Mouse (Mus musculus): Measurements from ENCODE around the gene Psd4. TPM values are rescaled to one million over a fixed set of nuclear protein-coding genes. Genes with fewer than 3 reads are reported as not detected.

Gene Psd4
- polyA plus RNA-seq, 1 experiment, result 21.3 TPM

DNA sequence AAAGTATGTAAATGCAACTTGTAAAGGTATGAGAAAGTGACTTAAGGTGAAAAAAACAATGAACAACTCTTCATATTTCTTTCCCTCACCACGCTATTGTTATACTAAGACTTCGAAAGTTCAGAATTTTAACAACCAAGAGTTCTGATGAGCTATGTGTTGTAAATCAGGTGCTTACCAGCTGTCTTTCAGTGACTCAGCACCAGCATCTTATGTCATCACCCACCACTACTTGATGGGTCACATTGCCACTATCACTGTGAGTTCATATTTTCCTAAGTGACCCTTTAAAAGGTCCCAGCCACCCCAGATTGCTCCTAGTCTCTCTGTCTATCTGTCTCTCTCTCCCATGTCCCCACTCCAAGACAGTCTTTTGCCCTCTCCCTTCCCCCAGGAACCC, 14.3 kb upstream of the Psd4 start:
- Histone ChIP-seq H3K27me3 (replicated peaks) (peaks cover 12% of the 10 kb centered on the region), H3K4me3 (replicated peaks) (no peak overlapping the region), H3K4me1 (0 out of 2 replicates have a peak, but pooled peaks cover under 1% of the 10 kb centered on the region), H3K9me3 (no peaks in the 10 kb centered on the region), H3K36me3 (replicated peaks; ENCODE audit: low read length) (no peaks in the 10 kb centered on the region)
- TF ChIP-seq GATA1 (IDR thresholded peaks at IDR 0.05; ENCODE audit: borderline replicate concordance, low read length) (no peak), FLI1 (IDR thresholded peaks at IDR 0.05; ENCODE audit: low read length) (no peak)

GRCm38 (mm10) chr2:24357642-24358041, 9.7 kb upstream of the Psd4 start:
- no peak overlapping the region for H3K4me3 ChIP-seq (replicated peaks)
- H3K4me1 ChIP-seq, result peaks cover 4% of the 10 kb centered on the region; the same call in 1 of the 2 replicates
- no peaks in the 10 kb centered on the region for H3K9me3 ChIP-seq
- no peaks in the 10 kb centered on the region for H3K36me3 ChIP-seq (replicated peaks; ENCODE audit: low read length)
- H3K27me3 ChIP-seq (replicated peaks), result peaks cover 9% of the 10 kb centered on the region
- TF ChIP-seq GATA1 (IDR thresholded peaks at IDR 0.05; ENCODE audit: borderline replicate concordance, low read length), result no peak
- TF ChIP-seq FLI1 (IDR thresholded peaks at IDR 0.05; ENCODE audit: low read length), result no peak

- H3K27me3 ChIP-seq (replicated peaks), result peaks cover 7% of the 10 kb centered on the region
- H3K4me3 ChIP-seq (replicated peaks), result no peak overlapping the region
- H3K36me3 ChIP-seq (replicated peaks; ENCODE audit: low read length), result no peaks in the 10 kb centered on the region
- peaks cover 4% of the 10 kb centered on the region; the same call in 1 of the 2 replicates for H3K4me1 ChIP-seq
- TF ChIP-seq GATA1 (IDR thresholded peaks at IDR 0.05; ENCODE audit: borderline replicate concordance, low read length) (no peak), FLI1 (IDR thresholded peaks at IDR 0.05; ENCODE audit: low read length) (no peak)
- H3K9me3 ChIP-seq, result no peaks in the 10 kb centered on the region
Observed at GRCm38 (mm10) chr2:24359347-24359746, 8.0 kb upstream of the Psd4 start.

- Histone ChIP-seq H3K36me3 (replicated peaks; ENCODE audit: low read length) (no peaks in the 10 kb centered on the region), H3K9me3 (no peaks in the 10 kb centered on the region), H3K27me3 (replicated peaks) (peaks cover 6% of the 10 kb centered on the region), H3K4me1 (peaks cover 42% of the 10 kb centered on the region), H3K4me3 (replicated peaks) (no peak overlapping the region)
- no peak for TF ChIP-seq FLI1 (IDR thresholded peaks at IDR 0.05; ENCODE audit: low read length)
Observed at GRCm38 (mm10) chr2:24363818-24364217, 3.6 kb upstream of the Psd4 start.

GRCm38 (mm10) chr2:24366214-24366975, 985 bp upstream of the Psd4 start:
- no peak overlapping the region for H3K4me3 ChIP-seq (replicated peaks)
- peaks cover 40% of the 10 kb centered on the region for H3K4me1 ChIP-seq
- no peaks in the 10 kb centered on the region for H3K9me3 ChIP-seq
- peaks cover 6% of the 10 kb centered on the region for H3K27me3 ChIP-seq (replicated peaks)
- TF ChIP-seq FLI1 (IDR thresholded peaks at IDR 0.05; ENCODE audit: low read length) (no peak), GATA1 (IDR thresholded peaks at IDR 0.05; ENCODE audit: borderline replicate concordance, low read length) (no peak)
- no peaks in the 10 kb centered on the region for H3K36me3 ChIP-seq (replicated peaks; ENCODE audit: low read length)

DNA sequence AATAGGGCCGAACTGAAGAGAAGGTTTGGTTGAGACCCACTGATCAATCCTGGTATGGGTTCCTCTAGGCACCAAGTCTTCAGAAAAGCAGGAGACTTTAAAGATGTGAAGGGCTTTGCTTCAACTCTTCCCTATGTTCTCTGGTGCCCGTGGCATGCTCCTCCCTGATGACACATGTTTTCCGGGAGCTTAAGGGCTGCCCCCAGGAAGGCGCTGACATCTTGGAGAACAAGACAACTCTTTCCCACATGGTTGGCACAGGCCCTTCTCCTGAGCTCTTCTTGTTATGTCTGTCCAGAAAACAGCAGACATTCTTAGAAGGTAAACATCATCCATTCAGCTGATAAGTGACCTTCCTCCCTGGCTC, 498 bp downstream of the Psd4 start:
- no peaks in the 10 kb centered on the region for H3K36me3 ChIP-seq (replicated peaks; ENCODE audit: low read length)
- peaks cover 40% of the 10 kb centered on the region for H3K4me1 ChIP-seq
- no peaks in the 10 kb centered on the region for H3K9me3 ChIP-seq
- no peak for TF ChIP-seq FLI1 (IDR thresholded peaks at IDR 0.05; ENCODE audit: low read length)
- no peak for TF ChIP-seq GATA1 (IDR thresholded peaks at IDR 0.05; ENCODE audit: borderline replicate concordance, low read length)
- H3K27me3 ChIP-seq (replicated peaks), result no peaks in the 10 kb centered on the region
- peak overlapping the region; percentile 91 for H3K4me3 ChIP-seq (replicated peaks)

- Histone ChIP-seq H3K27me3 (replicated peaks) (no peaks in the 10 kb centered on the region), H3K4me1 (peaks cover 45% of the 10 kb centered on the region)
- no peak for TF ChIP-seq GATA1 (IDR thresholded peaks at IDR 0.05; ENCODE audit: borderline replicate concordance, low read length)
- TF ChIP-seq FLI1 (IDR thresholded peaks at IDR 0.05; ENCODE audit: low read length), result no peak
Observed at GRCm38 (mm10) chr2:24378747-24379450, 11.5 kb downstream of the Psd4 start.

GRCm38 (mm10) chr2:24382456-24383230, 15.3 kb downstream of the Psd4 start:
- H3K4me3 ChIP-seq (replicated peaks), result peak overlapping the region; percentile 15
- H3K27me3 ChIP-seq (replicated peaks), result no peaks in the 10 kb centered on the region
- TF ChIP-seq GATA1 (IDR thresholded peaks at IDR 0.05; ENCODE audit: borderline replicate concordance, low read length) (no peak), FLI1 (IDR thresholded peaks at IDR 0.05; ENCODE audit: low read length) (no peak)
- peaks cover 5% of the 10 kb centered on the region for H3K36me3 ChIP-seq (replicated peaks; ENCODE audit: low read length)
- peaks cover 83% of the 10 kb centered on the region for H3K4me1 ChIP-seq
- H3K9me3 ChIP-seq, result no peaks in the 10 kb centered on the region

More at GRCm38 (mm10) chr2:24378747-24379450, 11.5 kb downstream of the Psd4 start:
- peaks cover 3% of the 10 kb centered on the region for H3K36me3 ChIP-seq (replicated peaks; ENCODE audit: low read length)
- H3K9me3 ChIP-seq, result no peaks in the 10 kb centered on the region
- no peak overlapping the region for H3K4me3 ChIP-seq (replicated peaks)

GRCm38 (mm10) chr2:24383636-24384035, 16.3 kb downstream of the Psd4 start:
- peaks cover 13% of the 10 kb centered on the region for H3K36me3 ChIP-seq (replicated peaks; ENCODE audit: low read length)
- H3K9me3 ChIP-seq, result no peaks in the 10 kb centered on the region
- TF ChIP-seq GATA1 (IDR thresholded peaks at IDR 0.05; ENCODE audit: borderline replicate concordance, low read length), result no peak
- no peak for TF ChIP-seq FLI1 (IDR thresholded peaks at IDR 0.05; ENCODE audit: low read length)
- no peaks in the 10 kb centered on the region for H3K27me3 ChIP-seq (replicated peaks)
- peaks cover 84% of the 10 kb centered on the region for H3K4me1 ChIP-seq
- H3K4me3 ChIP-seq (replicated peaks), result peak overlapping the region; percentile 82

All from megakaryocyte, embryonic 14.5 days (primary cell).